Mouse (Mus musculus): Measurements from ENCODE around the gene Lef1. TPM values are rescaled to one million over a fixed set of nuclear protein-coding genes. Genes with fewer than 3 reads are reported as not detected.

The Lef1 gene
- polyA plus RNA-seq (2012; rRNA removed) = 24.9 and 29.3 TPM in 2 replicates

DNA sequence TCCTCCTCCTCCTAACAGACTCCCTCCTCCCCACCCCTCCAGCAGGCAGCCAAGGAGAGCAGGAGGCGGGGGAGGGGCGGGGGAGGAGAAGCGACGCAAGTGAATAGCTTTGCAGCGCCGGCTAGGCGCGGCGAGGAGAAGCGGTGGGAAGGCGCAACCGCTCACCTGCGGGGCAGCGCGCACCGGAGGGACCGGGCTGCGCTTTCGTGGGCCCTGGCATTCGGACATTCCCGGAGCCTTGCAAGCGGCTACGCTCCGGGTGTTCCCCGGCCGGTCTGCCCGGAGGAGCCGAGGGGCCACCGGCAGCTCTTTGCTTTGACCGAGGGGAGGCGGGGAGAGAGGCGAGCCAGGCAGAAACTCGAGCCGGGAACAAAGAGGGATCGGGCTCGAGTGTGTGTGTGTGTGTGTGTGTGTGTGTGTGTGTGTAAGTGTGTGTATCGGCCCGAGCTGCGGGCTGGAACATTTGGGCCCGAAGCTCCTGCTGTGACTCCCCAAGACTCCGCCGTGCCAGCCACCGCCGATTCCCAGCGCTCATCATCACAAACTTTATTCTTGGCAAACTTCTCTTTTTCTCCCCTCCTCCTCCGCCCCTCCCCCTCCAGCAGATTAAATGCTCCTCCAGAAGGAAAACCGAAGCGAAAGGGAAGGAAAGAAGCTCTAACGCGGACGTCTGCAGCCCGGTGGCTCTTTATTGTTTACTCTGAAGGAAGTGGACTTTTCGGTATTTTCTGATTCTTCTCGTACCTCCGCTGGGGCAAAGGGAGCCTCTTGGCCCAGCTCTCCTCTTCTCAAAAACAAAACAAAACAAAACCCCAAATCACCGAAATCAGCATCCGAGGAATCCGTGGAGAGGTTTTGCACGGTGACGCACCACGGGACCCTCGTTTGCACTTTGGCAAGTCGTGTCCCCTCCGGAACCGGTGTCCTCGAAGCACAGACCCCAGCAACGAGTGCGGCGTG lies at the start of gene Lef1:
Lef1 (plus strand) TSS at position 281 of the 960 bp plus-strand sequence.
- DNase-seq (ENCODE audit: low read depth) = no peak

GRCm38 (mm10) chr3:131065001-131065400 lies 45.3 kb upstream of the Lef1 start:
- no peak for DNase-seq (ENCODE audit: low read depth)

- no peak for DNase-seq (ENCODE audit: low read depth)
These were observed 44.1 kb upstream of the Lef1 start for GRCm38 (mm10) chr3:131066171-131066570.

DNA sequence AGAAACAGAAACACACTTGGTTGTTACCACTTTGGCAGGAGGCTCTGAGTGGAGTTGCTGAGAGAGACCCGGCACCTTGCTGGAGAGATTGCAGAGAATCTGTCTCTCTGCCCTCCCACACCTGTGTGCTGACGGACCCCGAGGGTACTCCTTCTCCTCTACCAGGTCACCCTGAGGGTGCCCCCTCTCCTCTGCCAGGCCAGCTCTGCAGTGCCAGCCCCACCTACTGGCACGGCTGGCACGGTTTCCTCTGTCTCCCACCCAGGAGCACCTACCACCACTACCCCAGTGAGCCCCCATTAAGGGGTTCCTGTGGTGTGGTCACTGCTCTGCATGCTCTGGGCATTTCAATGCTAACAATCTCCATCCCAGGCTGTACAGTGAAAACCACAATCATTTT lies 42.3 kb upstream of the Lef1 start:
- DNase-seq (ENCODE audit: low read depth) = no peak

GRCm38 (mm10) chr3:131070210-131070609 lies 40.1 kb upstream of the Lef1 start:
- DNase-seq (ENCODE audit: low read depth) = no peak

DNA sequence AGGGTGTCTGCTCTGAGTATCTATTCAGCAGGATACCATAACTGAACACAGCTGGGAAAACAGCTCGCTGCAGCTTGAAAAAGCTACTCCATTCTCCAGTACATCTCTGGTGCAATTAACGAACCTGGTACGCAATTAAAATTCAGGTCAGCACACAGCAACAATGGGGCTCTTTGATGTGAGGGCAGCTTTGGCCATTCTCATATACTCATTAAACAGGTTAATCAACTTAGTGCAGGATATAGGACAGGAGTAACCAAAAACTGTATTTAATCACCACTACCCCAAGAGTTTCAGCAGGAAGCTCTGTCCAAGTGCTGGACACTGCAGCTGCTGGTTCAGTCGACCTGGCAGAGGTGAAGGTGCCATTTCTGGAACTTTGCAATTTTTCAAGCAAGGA lies 37.6 kb upstream of the Lef1 start:
- no peak for DNase-seq (ENCODE audit: low read depth)

- DNase-seq (ENCODE audit: low read depth) = no peak
These were observed 36.3 kb upstream of the Lef1 start for GRCm38 (mm10) chr3:131073946-131074345.

GRCm38 (mm10) chr3:131078041-131078621 lies 32.1 kb upstream of the Lef1 start:
- DNase-seq (ENCODE audit: low read depth) = no peak

- DNase-seq (ENCODE audit: low read depth) = no peak
These were observed 31.6 kb upstream of the Lef1 start for GRCm38 (mm10) chr3:131078719-131079118.

DNA sequence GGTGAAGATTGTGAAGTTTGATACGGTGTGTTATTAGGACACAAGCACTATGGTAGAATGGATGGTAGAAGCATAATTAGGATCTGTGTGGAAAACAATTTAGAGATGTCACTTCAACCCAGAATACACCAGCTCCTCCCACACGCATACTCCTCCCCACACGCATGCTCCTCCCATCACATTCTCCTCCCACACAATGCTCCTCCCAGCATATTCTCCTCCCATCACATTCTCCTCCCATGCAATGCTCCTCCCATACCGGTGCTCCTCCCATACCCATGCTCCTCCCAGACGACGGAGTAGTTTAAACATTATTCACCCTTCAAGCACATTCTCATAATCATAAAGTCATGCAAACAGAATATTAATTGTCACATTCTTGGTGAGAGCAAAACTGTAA lies 26.5 kb upstream of the Lef1 start:
- DNase-seq (ENCODE audit: low read depth) = no peak

GRCm38 (mm10) chr3:131084718-131085561 lies 25.3 kb upstream of the Lef1 start:
- DNase-seq (ENCODE audit: low read depth) = no peak

DNA sequence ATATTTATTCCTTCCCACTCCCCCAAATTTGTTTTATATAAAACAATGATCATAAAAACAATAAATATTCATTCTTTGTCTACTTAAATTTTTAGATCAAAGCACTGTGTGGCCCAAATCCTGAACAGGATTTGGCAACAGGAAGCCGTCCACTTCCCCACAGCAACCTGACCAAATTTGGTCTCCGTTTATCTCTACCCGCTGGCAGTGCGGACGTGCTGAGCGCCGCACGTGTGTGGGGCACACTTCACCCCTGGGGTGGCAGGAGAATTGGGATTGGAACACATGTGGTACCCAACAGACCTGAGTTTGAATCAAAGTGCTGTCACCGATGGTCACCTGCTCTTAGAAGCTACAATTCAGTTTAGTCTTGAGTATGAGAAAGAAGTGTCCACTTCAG lies 24.3 kb upstream of the Lef1 start:
- no peak for DNase-seq (ENCODE audit: low read depth)

GRCm38 (mm10) chr3:131089721-131090120 lies 20.6 kb upstream of the Lef1 start:
- no peak for DNase-seq (ENCODE audit: low read depth)

- no peak for DNase-seq (ENCODE audit: low read depth)
These were observed 18.2 kb upstream of the Lef1 start for GRCm38 (mm10) chr3:131092113-131092512.

DNA sequence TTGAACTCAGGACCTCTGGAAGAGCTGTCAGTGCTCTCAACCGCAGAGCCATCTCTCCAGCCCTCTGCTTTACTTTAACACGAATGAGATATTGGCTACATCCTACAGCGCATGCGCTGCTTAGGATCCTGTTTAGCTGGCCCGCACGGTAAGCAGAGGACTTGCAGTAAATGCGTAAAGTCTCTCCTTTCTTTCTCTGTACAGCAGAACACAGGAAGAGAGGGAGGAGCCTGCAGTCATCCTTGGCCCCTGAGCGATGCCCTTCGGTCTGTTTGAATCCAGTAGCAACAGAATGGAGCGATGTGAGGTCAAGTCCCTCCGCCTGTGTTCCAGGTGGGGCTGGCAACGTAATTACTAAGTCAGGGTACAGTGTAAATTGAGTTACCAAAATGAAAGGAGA lies 16.5 kb upstream of the Lef1 start:
- DNase-seq (ENCODE audit: low read depth) = no peak

DNA sequence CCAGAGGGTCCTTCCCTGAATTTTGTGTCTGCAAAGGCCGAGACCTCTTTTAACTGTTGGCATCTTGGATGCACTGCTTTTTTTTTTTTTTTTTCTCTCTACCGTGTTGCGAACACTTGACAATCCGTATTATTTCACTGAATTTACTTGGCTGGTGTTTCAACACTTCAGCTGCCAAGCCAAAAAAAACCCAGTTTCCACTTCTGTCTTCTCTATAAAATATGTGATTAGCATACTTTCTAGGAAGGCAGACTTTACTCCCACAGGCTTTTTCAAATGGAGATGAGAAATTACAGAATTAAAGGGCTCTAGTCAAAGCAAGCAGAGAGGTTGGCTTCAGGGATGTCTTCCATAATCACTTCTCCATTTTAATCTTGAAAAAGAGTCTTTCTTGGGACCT lies 14.2 kb upstream of the Lef1 start:
- no peak for DNase-seq (ENCODE audit: low read depth)

DNA sequence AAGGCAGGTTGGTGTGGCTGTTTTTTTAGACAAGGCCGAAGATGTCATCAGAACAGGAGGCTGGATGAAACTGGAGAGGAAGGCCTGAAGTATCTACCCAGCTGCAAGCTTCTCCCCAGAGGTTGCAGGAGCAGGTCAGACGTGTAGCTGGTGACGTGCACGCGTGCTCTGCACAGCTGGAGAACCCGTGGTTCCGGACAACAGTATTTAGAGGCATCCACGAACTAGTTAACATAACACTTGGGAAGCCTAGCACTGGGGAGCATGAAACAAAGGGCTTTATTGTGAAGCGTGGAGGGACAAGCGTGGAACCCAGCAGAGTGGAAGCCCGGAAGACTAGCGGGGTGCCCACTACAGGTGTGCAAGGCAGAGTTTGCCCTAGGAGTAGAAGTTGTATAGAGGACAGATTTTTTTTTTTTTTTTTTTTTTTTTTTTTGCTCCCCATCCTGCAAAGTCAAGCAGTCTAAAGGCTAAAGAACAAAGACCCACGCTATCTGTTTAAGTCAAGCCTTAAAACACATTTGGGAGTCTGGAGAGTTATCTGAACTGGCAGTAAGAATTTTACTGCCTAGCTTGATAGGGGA lies 8.0 kb upstream of the Lef1 start:
- DNase-seq (ENCODE audit: low read depth) = no peak

- DNase-seq (ENCODE audit: low read depth) = no peak
These were observed 4.9 kb upstream of the Lef1 start for GRCm38 (mm10) chr3:131105362-131105761.

DNA sequence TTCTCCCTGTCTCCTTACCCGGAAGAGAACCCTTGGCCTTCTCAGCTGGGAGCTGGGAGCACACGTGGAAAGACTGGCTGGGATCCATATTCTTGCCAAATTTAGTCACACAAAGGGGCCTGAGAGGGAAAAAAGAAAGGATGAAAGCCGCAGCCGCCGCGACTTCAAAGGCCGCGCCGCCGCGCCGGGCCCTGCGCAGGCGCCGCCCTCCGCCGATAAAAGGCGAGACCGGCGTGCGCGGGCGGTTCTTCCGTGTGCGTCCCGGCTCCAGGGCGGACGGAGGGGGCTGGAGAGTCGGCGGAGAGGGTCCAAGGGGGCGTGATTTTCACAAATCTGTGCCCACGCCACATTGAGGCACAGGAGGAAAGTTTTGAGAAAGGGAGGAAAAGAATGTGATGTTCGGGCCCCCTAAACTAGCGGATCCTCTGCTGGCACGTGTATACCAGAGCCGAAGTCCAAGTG lies 4.3 kb upstream of the Lef1 start:
- DNase-seq (ENCODE audit: low read depth) = no peak

- DNase-seq (ENCODE audit: low read depth) = no peak
These were observed 3.6 kb upstream of the Lef1 start for GRCm38 (mm10) chr3:131106451-131107291.
